Mouse (Mus musculus) testis, adult 2 months (tissue): Measurements from ENCODE around the gene Tmem41a. TPM values are rescaled to one million over a fixed set of nuclear protein-coding genes. Genes with fewer than 3 reads are reported as not detected.
A peak's percentile ranks its signal among the peaks of the same experiment; 100 is the strongest.
"Not testable (repeated sequence)": the region's sequence is repeated elsewhere in the genome, so short reads cannot be mapped to it uniquely, and the experiment has no call there.

ENCODE experiments used
- H3K27ac ChIP-seq: fragments of 200-500 bp; 2 replicates; pipeline ENCODE4 v1.5.1; 2012; ENCODE audit warnings: low read depth, low read length; ENCODE audit not compliant: control insufficient read depth, insufficient read depth
- H3K27me3 ChIP-seq: fragments of 200-500 bp; 2 replicates; pipeline ENCODE4 v1.6.1; 2012; ENCODE audit warnings: mild to moderate bottlenecking, low read length, moderate library complexity; ENCODE audit not compliant: control insufficient read depth, insufficient read depth
- H3K36me3 ChIP-seq: fragments of 200-500 bp; 2 replicates; pipeline ENCODE4 v1.6.1; 2012; ENCODE audit warnings: mild to moderate bottlenecking, low read length; ENCODE audit not compliant: control insufficient read depth, insufficient read depth
- H3K4me1 ChIP-seq: fragments of 200-500 bp; 2 replicates; pipeline ENCODE4 v1.6.1; 2012; ENCODE audit warnings: low read length; ENCODE audit not compliant: control insufficient read depth, insufficient read depth
- H3K4me3 ChIP-seq: fragments of 200-500 bp; 2 replicates; pipeline ENCODE4 v1.5.1; 2012; ENCODE audit warnings: low read depth, mild to moderate bottlenecking, low read length, moderate library complexity, mixed read lengths; ENCODE audit not compliant: control insufficient read depth
- CTCF ChIP-seq: fragments of 200-500 bp; IDR thresholded peaks from 2 replicates; pipeline ENCODE4 v1.5.1; 2012; ENCODE audit warnings: low read depth, mild to moderate bottlenecking, inconsistent platforms, low read length, moderate library complexity; ENCODE audit not compliant: control insufficient read depth, insufficient read depth, insufficient replicate concordance
- POLR2A ChIP-seq: fragments of 200-500 bp; IDR thresholded peaks from 2 replicates; pipeline ENCODE4 v1.6.1; 2012; ENCODE audit warnings: low read depth, mild to moderate bottlenecking, inconsistent platforms, low read length, moderate library complexity; ENCODE audit not compliant: control insufficient read depth
- polyA plus RNA-seq: library from polyadenylated mRNA; depleted of rRNA; stranded (reverse); fragments of >200 nt; gene quantifications from 2 replicates; pipeline ENCODE4 v1.2.3, GENCODE M21; 2012; rRNA removed

Tmem41a gene
- 8.0 and 11.2 TPM in 2 replicates for polyA plus RNA-seq

GRCm38 (mm10) chr16:21946761-21947715 lies at the start of gene Tmem41a:
TSS of gene Tmem41a (minus strand) at chr16:21947552.
- Histone ChIP-seq H3K27ac (peak within 1 kb of the TSS; percentile 36; the same call in 1 of the 2 replicates), H3K4me3 (peak within 1 kb of the TSS; percentile 87), H3K36me3 (no peaks in the 10 kb centered on the region), H3K4me1 (peaks cover 22% of the 10 kb centered on the region), H3K27me3 (no peaks in the 10 kb centered on the region)
- TF ChIP-seq POLR2A, result no peak
- no peak for TF ChIP-seq CTCF

GRCm38 (mm10) chr16:21996402-21996801 lies 49.0 kb upstream of the Tmem41a start:
- H3K27me3 ChIP-seq, result no peaks in the 10 kb centered on the region
- no peak for TF ChIP-seq CTCF
- H3K4me3 ChIP-seq, result no peak overlapping the region
- H3K4me1 ChIP-seq, result no peaks in the 10 kb centered on the region
- no peak overlapping the region for H3K27ac ChIP-seq
- H3K36me3 ChIP-seq, result no peaks in the 10 kb centered on the region

GRCm38 (mm10) chr16:21995304-21995703 lies 48.0 kb upstream of the Tmem41a start, which contains the start of gene Liph:
TSS of gene Liph (minus strand) at chr16:21995663.
- TF ChIP-seq POLR2A (no peak), CTCF (no peak)
- no peak within 1 kb of the TSS for H3K4me3 ChIP-seq
- no peaks in the 10 kb centered on the region for H3K27me3 ChIP-seq
- no peaks in the 10 kb centered on the region for H3K4me1 ChIP-seq
- no peaks in the 10 kb centered on the region for H3K36me3 ChIP-seq
- no peak within 1 kb of the TSS for H3K27ac ChIP-seq

GRCm38 (mm10) chr16:21991774-21992173 lies 44.4 kb upstream of the Tmem41a start:
- H3K27ac ChIP-seq, result no peak overlapping the region
- no peaks in the 10 kb centered on the region for H3K36me3 ChIP-seq
- no peaks in the 10 kb centered on the region for H3K4me1 ChIP-seq
- TF ChIP-seq CTCF (no peak), POLR2A (no peak)
- no peaks in the 10 kb centered on the region for H3K27me3 ChIP-seq
- H3K4me3 ChIP-seq, result no peak overlapping the region

- H3K36me3 ChIP-seq, H3K27ac ChIP-seq, H3K4me3 ChIP-seq, H3K27me3 ChIP-seq, H3K4me1 ChIP-seq: not testable (repeated sequence)
Measured at GRCm38 (mm10) chr16:21990893-21991292, 43.5 kb upstream of the Tmem41a start.

GRCm38 (mm10) chr16:21987956-21988355 lies 40.6 kb upstream of the Tmem41a start:
- Histone ChIP-seq H3K27me3 (no peaks in the 10 kb centered on the region), H3K4me1 (no peaks in the 10 kb centered on the region), H3K36me3 (no peaks in the 10 kb centered on the region), H3K27ac (no peak overlapping the region), H3K4me3 (no peak overlapping the region)
- TF ChIP-seq CTCF (no peak), POLR2A (no peak)

- TF ChIP-seq POLR2A, result no peak
- no peak for TF ChIP-seq CTCF
- H3K27me3 ChIP-seq, result no peaks in the 10 kb centered on the region
Measured at GRCm38 (mm10) chr16:21986191-21986590, 38.8 kb upstream of the Tmem41a start.

More at GRCm38 (mm10) chr16:21986191-21986590, 38.8 kb upstream of the Tmem41a start:
- Histone ChIP-seq H3K4me1 (no peaks in the 10 kb centered on the region), H3K4me3 (no peak overlapping the region), H3K36me3 (no peaks in the 10 kb centered on the region), H3K27ac (no peak overlapping the region)
